Mouse (Mus musculus) liver, adult 10 weeks (tissue): ENCODE results near the gene Srsf7. TPM values are rescaled to one million over a fixed set of nuclear protein-coding genes. Genes with fewer than 3 reads are reported as not detected.

Source experiments
- polyA plus RNA-seq: library from polyadenylated mRNA; stranded (reverse); fragments of 350-450 nt; fragmentation: Illumina TruSeq; extraction: RNeasy Lipid Tissue Mini Kit (QIAGEN cat#74804); gene quantifications from one replicate; pipeline ENCODE4 v1.2.3, GENCODE M21; 2014; ENCODE audit warnings: low read depth, low replicate concordance

Gene Srsf7
- 65.8 TPM for polyA plus RNA-seq

DNA sequence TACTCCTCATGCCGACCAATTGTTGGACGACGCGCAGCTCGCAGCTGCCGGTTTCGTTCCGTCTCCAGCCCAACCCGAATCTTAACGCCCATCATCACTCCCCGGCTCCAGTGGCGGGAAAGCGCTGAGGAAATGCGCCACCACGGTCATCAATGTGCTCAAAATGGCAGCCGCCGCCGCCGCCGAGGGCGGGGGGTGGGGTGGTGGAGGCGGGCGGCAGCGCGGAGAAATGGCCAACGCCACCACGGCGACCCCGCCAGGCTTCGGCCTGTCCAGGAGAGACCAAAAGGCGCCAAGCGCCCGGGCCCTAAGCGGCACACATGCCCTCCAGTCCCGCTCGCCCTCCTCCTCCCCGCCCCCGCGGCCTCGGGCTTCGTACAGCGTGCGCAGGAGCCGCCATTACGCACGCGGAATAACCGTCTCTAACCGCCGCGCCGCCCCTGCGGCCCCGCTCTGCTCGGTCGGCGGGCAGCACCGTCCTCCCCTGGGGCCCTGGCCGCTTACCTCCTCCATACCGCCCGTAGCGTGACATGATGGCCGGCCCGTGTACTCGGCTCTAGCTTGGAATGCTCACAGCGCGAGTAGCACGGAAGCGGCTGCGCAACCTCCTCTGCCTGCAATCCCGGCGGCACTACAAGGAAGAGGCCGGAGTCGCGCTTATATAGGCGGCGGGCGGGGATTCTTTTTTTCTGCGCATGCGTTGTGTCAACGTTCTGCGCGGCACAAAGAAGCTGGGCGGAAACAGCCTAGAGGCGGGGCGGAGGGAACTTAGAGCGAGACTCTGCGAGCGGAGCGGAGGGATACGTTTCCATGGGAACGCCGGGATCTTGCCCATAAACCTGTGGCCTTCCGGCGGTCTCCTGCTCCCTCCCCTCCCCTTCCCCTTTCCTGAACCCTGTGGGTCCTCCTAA is at the start of gene Srsf7, which contains the start of gene Ttc39d:
TSS of gene Srsf7 (minus strand) at position 637 of the 911 bp plus-strand sequence.
TSS of gene Ttc39d (plus strand) at position 790 of the 911 bp plus-strand sequence.

GRCm38 (mm10) chr17:80224326-80225116 is 17.4 kb upstream of the Srsf7 start, which contains the start of gene Gemin6:
Gemin6 (plus strand) TSS chr17:80224441.

Other genes with a start within 250 kb of the Srsf7 start
- 35.7 TPM for gene Hnrnpll, start 145.0 kb downstream of the Srsf7 start, polyA plus RNA-seq
- 112 TPM for gene Galm, start 79.8 kb downstream of the Srsf7 start, polyA plus RNA-seq
- gene Ttc39d, start 153 bp upstream of the Srsf7 start, polyA plus RNA-seq = not detected
- 6.8 TPM for gene Gemin6, start 17.1 kb upstream of the Srsf7 start, polyA plus RNA-seq
- gene Morn2, start 82.9 kb upstream of the Srsf7 start, polyA plus RNA-seq = 10.6 TPM
- 5.1 TPM for gene Dhx57, start 83.2 kb upstream of the Srsf7 start, polyA plus RNA-seq
- gene Arhgef33, start 100.1 kb upstream of the Srsf7 start, polyA plus RNA-seq = not detected
- gene Gm10190, start 166.2 kb upstream of the Srsf7 start, polyA plus RNA-seq = not detected